Mouse (Mus musculus): ENCODE data around the gene Abracl. TPM values are rescaled to one million over a fixed set of nuclear protein-coding genes. Genes with fewer than 3 reads are reported as not detected.
A peak's percentile ranks its signal among the peaks of the same experiment; 100 is the strongest.

Gene Abracl
- 1 to 10 TPM; 2.7 to 4.5 TPM for total RNA-seq (2021)
- long read RNA-seq, experiment 1, partial matches to known transcripts = 0 of 4 reads
- long read RNA-seq, experiment 1, other reads (novel, unspliced or antisense) = 0 of 4 reads
- long read RNA-seq, experiment 2, transcript Abracl-201 (3 exons, 846 nt) = major isoform, 5 of 6 reads
- long read RNA-seq, experiment 2, partial matches to known transcripts = 0 of 6 reads
- long read RNA-seq, experiment 2, other reads (novel, unspliced or antisense) = 0 of 6 reads

DNA sequence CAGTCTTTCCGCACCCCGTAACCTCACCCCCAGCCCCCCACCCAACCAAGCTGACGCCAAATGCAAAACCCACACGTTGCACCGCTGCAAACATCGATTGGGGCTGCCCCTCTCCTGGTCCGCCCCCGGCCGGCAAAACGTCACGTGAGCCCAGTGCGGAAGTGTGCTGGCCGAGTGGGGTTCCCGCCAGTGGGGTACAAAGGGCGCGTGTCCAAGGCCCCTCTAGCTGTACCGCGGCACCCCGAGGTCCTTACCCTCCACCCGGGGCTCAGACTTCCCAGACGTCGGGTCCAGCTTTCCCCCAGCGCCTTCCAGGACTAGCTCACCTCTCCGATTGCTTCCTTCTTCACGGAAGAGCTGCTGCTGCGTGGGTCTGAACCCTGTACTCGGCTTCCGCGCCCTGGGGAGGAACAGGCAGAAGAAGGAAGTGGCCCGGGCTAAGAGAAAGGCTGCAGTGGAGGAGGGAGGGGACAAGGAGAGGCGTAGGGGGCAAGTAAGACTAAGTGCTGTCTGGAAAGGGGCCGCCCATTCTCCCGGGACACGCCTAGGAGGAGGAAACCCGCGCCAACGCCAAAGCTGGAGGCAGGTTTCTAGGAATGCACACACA, at the start of gene Abracl:
TSS of gene Abracl (minus strand) at position 548 of the 607 bp plus-strand sequence.
- intact Hi-C loops (cut with DNase I) = no loop called here

DNA sequence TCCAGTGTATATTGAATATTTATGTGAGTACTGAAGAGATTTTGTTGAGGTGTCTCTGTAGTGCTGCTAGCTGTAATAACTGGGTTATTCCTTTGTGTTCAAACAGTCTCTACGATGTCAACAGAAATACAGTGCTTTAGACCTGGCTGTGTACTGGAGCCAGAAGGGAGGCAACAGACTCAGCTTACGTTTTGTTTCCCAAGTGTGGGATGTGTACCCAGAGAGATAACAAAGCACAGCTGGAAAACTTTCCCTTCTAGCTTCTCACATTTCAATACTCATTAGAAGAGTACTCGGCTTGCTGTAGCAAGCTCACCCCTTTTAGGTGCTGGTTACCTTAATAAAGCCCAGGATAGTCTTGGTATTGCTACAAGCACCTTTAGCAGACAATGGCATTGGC, 49.8 kb upstream of the Abracl start:
- no peak for DNase-seq
- intact Hi-C loops (cut with DNase I) = no loop called here

More for the DNA sequence above, at the start of gene Abracl:
- DNase-seq = peak; percentile 47 to 53

DNA sequence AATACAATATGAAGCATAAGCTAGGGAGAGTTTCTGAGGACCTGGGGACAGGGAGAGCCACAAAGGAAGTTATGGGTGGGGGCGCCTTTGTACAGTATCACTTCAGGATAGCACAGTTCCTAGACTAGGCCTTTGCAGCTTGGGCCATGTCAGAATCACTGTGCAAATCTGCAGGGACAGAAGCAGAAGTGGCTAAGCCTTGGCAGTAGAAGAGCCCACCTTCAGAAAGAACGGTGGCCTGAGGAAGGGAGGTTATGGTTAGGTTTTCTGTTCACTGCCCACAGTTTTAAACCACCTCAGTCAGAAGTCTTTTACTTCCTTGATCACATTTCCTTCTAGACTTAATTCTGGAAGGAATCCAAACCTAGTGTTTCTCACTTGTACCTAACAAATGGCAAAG, 47.5 kb upstream of the Abracl start:
- DNase-seq = no peak
- intact Hi-C loops (cut with DNase I) = no loop called here

DNA sequence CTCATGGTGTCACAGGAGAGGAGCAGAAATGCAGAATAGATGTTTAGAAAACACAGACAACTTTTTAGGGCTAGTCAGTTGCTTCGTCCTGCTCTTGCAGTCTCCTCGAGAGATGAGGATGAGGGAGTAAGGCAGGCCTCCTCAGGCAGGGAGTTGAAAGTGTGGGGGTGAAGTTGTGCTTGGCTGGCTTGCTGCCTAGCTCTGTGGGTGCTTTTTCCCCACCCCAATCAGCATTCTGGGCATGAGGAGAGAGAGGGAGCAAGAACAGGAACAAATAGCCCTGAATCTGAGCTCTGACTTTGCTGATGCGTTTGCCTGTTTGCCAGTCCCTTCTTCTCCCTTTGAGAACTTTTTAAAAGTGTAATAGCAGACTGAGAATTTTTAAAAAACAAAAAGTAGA, 47.1 kb upstream of the Abracl start:
- no peak for DNase-seq
- intact Hi-C loops (cut with DNase I) = no loop called here

DNA sequence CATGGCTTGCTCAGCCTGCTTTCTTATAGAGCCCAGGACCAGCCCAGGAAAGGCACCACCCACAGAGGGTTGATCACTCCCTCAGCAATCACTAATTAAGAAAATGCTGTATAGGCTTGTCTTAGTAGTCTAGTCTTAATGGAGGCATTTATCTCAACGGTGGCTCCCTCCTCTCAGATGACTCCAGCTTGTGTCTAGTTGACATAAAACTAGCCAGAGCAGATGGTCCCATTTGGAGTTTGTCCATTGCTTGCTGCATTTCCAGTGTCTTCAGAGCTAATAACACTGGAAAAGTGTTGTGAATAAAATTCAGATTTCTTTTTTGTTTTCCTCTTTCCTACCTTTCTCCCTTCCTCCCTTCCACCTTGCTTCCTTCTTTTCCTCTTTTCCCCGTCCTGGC, 46.5 kb upstream of the Abracl start:
- no peak for DNase-seq
- intact Hi-C loops (cut with DNase I) = no loop called here

DNA sequence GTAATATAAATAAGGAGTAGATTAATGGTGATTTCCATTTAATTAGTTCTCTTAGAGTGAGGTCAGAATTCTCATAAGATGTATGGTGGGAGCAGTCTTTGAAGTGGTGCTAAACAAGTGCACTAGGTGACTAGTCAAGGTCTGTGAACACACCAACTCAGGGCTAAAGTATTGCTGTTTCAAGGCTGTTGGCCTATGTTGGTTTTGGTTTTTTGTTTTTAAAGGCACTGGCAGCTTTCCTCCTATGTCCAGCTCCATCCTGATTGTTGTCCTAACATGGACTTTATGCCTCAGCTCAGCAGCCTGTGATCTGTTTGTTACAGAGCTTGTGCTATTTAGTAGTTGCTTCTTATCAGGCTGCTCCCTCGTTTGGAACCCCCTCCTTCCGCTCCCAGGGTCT, 45.8 kb upstream of the Abracl start:
- intact Hi-C loops (cut with DNase I) = no loop called here
- no peak for DNase-seq

DNA sequence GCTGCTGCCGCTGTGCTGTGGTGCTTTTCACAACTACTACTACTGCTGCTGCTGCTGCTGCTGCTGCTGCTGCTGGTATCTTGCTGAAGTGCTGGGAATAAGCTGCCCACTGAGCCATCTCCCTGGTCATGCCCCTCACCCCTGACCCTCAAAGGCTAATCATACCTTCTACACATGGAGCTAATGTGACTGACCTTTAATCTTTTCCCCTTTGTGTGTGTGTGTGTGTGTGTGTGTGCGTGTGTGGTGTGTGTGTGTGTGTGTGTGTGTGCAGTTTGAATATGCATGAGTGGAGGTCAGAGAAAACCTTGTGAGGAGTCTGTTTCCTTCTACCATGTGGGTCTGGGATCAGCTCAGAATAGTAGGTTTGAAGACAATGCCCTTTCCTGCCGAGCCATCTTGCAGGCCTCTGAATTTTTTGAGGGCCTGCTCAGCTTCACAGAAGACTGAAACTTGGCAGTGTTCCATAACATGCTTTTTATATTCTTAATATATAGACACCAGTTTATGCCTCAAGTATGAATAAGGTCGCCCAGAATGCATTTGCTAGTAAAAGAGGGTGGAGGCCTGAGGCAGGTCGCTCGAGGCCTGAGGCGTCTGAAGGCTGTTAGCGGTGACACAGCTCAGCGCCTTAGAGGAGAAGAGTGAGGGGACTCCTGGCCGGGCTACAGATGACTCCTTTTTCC, 44.8 kb upstream of the Abracl start:
- intact Hi-C loops (cut with DNase I) = no loop called here
- DNase-seq = no peak

DNA sequence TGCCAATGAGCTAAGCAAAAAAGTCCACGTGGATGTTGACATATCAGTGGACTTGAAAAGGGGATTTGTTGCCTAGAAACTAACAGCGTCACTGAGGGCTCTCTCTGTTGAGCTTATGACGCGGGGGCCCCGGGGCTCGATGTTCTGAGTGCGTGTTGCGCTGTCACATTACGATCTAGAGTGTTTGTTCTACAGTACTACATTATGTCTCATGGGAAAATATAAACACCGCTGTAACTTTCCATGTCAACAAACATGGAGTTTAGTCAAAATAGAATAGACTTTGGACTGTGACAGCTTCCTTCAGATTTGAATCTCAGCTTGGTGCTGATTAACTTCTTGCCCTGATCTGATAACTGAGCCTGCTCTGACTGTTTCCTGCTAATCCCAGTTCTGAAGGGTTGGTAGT, 42.9 kb upstream of the Abracl start:
- intact Hi-C loops (cut with DNase I) = no loop called here
- DNase-seq = no peak

DNA sequence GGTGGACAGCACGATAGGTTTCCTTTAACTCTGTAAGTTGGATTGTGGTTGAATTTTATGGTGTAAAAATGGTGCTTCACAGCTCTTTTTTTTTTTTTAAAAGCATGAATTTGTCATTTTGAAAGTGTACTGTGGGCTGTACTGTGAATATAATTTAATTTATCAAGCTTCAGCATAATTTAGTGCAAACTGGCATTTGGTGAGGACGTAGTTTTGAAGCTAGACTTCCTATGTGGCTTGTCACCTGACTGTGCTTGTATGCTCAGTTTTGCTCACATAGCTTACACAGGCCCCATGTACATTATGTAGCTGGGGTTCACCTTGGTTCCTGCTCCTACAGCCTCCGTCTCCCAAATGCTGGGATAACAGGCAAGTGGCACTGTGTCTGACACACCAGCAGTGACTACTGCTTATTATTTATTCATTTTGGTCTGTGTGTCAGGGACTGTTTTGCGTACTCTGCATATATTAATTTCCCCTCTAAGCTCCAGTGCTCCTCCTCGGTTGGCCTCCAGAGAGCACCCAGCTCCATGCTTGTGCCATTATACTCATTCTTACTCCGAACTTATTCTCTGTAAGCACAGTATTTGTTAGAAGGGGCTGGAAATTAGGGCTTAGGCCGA, 41.6 kb upstream of the Abracl start:
- intact Hi-C loops (cut with DNase I) = no loop called here

DNA sequence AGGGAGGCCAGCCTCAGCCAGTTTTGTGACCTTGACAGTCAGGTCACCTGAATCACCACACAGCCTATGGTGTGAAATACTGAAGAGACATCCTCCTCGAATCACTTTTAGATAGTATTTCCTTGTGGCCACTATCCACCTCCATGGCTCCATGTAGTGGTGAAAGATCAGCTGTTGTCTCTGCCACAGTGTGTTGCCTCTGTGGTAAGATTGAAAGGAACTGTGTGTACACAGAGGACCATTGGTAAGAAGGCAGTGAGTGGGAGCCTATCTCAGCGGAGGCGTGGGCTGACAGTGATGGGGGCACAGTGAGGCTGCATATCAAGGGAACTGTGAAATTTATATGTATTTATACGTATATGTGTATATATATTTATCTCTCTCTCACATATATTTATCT, 38.4 kb upstream of the Abracl start:
- intact Hi-C loops (cut with DNase I) = no loop called here

More for the DNA sequence above, 41.6 kb upstream of the Abracl start:
- no peak for DNase-seq

DNA sequence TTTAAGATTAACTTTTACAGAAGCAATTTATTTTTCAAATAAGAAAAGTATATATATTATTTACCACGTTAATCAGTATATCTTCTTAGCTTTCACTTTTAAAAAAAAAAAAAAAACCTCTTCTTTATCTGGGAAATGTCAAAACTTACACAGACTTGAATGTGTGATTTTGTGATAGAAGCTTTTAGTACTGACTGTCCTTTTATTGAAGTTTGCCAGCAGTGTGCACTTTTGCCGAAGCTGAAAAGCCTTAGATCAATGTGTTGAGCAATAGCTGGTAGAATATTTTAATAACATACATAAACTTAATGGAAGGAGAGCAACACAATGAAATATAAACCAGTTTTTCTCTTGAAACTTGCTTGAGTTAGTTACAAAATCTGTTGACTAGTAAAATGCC, 37.7 kb upstream of the Abracl start:
- intact Hi-C loops (cut with DNase I) = no loop called here
- DNase-seq = no peak

More for the DNA sequence above, 38.4 kb upstream of the Abracl start:
- no peak for DNase-seq

DNA sequence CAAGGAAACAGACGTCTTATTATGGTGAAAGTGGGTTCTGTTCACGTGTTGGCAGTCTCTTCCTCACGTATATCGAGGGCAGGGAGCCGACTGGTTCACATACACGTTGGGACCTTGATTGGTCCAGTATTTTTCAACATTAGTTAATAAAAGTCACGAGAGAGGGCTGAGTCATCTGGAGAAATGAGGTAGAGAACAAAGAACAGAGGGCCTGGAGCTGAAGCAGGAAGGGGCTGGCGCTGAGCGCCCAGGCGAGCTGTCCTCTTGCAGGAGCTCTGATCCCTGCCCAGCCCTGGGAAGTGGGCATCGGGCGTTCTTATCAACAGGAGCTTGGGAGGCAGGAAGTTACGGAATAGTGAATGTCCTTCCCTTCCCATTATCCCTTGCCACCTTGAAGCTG, 36.7 kb upstream of the Abracl start:
- intact Hi-C loops (cut with DNase I) = no loop called here
- DNase-seq = no peak

DNA sequence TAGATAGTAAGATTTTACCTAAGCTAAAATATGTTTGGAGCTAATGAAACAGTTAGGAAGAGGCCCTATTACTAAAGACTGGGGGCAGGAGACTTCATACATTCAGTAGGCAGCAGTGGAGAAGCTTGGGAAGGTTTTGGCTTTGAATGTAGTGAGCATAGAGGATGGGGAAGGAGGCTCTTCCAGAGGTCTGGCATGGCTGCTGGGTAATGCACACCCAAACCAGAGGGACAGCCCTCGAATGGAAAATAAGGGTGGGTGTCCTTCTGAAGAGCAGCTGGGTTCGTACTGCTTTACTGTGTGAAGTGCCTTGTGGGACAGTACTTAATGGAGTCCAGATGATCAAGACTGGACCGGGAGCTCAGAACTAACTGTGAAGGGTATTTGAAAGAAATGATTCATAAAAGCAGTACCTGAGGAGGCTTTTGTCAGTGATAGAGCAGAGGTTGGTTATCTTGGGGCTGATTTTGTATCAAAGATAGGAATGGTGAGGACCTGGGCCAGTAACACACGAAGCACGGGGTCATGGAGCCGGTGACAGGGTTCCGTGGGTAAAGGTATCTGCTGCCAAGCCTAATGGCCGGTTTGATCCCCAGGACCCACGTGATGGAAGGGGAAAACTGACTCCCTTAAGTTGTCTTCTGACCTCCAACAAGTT, 35.7 kb upstream of the Abracl start:
- intact Hi-C loops (cut with DNase I) = no loop called here
- DNase-seq = no peak

DNA sequence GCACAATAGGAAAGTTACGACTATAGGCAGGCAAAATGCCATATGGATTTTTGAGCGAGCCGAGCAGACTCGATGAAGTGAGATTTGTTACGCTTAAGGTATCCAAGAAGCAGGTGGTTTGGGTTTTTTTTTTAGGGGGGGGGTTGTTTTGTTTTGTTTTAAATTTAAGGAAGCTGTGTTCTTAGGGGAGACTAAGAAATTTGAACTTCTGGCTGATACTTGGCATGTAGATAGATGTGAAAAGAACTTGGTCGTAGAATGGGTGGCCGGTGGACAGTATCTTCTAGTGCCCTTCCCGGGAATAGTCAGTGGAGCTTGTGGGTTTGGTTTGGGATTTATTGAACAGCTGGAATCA, 33.3 kb upstream of the Abracl start:
- no peak for DNase-seq
- intact Hi-C loops (cut with DNase I) = no loop called here

DNA sequence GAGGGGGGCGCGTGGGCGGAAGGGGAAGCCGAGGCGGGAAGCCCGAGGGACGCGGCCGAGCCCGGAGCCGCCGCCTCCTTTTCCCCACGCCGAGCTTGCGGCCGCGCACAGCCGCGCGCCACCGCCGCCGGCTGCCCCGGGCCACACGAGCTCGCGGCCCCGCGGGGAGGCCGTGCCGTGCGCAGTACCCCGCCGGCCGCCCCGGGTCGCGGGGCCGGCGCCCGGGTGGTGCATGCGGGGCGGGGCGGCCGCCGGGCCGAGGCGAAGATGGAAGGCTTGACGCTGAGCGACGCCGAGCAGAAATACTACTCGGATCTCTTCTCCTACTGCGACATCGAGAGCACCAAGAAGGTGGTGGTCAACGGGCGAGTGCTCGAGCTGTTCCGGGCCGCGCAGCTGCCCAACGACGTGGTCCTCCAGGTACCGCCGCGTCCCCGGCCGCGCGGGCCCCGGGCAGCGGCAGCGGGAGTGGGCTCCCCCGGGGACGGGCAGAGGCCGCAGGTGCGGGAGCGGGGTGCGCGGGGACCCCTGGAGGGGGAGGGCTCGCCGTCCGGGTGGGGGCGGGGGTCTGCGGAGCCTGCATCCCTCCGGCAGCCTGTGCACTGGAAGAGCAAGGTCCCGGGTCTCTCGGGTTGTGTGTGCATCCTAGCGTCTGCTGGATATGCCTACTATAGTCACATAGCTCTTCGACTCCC, 32.8 kb upstream of the Abracl start, which contains the start of gene Reps1:
TSS of gene Reps1 (plus strand) at position 166 of the 695 bp plus-strand sequence.
- peak; percentile 6 to 35 for DNase-seq
- intact Hi-C loops (cut with DNase I) = loop anchor here (2.0 kb wide), 2 partner anchors 47 to 141 kb away; no protein-coding TSS in a partner anchor

DNA sequence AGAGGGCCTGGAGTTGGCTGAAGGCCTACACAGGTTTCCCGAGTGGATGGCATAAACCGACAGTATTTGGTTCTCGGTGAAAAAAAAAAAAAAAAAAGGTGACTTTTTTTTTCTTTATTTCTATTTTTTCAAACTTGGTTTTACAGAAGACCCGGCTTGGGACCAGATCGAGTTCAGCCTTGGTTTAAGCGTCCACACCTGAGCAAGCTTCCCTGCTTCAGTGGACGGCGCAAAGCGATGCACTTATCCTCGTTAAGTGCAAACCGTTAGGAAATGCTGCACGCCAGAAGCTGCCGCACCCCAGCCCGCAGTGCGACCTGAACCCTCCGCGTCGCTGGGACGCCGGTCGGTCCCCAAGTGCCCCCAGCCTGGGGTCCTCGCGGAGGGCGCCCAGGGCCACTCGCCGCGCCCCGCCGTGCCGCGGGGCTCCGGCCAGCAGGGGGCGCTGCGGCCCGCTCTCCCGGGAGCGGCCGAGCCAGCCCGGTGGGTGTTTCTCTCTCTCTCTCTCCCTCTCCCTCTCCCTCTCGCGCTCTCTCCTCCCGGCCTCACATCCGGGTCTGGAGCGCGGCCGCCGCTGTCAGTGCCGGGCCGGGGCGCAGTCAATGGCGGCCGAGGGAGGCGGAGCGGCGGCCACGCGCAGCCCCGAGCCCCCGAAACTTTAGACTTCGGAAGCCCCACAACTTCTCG, 32.1 kb upstream of the Abracl start:
- intact Hi-C loops (cut with DNase I) = loop anchor here (2.0 kb wide), 2 partner anchors 48 to 142 kb away; no protein-coding TSS in a partner anchor
- DNase-seq = peak; percentile 72

DNA sequence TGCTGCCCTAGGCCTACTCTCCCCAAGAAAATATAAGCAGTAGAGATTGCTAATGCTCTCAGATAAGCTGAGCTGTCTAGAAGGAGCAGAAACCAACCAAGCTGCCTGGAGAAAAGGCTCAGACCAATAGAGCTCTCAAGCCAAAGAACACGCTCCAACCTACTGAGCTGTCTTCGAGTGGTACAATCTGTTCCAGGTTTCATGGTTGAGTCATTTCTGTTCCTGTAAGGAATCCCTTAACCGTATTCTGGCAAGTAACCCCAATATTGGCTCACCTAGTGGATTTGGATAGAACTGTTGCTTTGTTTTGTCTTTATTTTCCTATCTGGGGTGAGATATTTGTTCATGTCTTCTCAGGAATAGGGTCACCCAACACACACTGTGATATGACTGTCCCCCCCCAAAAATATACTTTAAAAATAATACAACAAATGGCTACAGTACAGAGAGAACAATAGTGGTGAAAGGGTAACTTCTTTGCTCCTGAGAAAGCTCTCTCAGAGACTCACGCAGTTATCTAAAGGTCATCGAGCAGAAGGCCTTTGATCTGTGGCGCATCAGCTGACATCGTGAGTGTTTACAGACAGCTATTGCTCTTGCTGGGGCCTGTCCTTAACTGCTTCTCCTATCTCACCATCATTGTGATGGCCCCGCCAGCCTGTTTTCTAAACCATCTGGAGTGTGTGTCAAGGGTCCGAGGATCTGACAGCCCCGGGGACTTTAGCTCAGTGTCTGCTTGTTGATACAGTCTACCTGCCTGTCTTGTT, 24.5 kb upstream of the Abracl start:
- intact Hi-C loops (cut with DNase I) = no loop called here
- no peak for DNase-seq

DNA sequence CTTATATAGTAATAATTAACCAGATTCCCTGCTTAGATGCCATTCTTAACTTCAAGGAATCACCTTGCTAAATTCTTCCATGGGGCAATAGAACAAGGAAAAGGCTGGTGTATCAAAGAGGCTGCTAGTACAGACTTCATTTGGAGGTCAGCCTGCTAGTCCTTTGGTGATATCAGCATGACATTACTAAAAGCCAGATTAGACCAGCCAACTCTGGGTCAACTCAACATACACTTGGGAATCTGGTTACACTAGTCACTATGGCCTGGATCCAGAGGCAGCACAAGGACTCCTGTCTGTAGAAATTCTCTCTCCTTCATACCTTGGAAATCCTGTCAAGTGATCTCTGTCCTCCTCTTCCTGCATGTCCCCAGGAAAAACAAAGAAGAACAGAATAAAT, 23.3 kb upstream of the Abracl start:
- intact Hi-C loops (cut with DNase I) = no loop called here
- DNase-seq = no peak

DNA sequence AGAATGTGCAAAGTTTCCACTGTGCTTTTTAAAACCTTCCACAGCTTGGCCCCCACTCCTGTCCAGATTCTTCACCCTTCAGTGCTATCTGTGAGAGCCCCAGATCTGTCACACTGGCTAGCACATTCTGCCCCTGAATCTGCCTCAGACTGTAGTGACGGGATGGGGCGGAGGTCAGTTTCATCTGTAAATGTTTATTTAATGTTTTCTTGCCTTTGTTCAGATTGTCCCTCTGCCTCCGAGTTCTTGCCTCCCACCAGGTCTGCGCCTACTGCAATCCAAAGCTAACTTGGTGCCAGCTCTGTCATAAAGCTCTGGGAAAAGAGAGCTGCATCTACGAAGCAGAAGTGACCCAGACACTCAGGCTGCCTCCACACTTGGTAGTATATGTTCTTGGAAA, 13.8 kb upstream of the Abracl start:
- intact Hi-C loops (cut with DNase I) = no loop called here
- DNase-seq = no peak
